In the genomic region with DNA sequence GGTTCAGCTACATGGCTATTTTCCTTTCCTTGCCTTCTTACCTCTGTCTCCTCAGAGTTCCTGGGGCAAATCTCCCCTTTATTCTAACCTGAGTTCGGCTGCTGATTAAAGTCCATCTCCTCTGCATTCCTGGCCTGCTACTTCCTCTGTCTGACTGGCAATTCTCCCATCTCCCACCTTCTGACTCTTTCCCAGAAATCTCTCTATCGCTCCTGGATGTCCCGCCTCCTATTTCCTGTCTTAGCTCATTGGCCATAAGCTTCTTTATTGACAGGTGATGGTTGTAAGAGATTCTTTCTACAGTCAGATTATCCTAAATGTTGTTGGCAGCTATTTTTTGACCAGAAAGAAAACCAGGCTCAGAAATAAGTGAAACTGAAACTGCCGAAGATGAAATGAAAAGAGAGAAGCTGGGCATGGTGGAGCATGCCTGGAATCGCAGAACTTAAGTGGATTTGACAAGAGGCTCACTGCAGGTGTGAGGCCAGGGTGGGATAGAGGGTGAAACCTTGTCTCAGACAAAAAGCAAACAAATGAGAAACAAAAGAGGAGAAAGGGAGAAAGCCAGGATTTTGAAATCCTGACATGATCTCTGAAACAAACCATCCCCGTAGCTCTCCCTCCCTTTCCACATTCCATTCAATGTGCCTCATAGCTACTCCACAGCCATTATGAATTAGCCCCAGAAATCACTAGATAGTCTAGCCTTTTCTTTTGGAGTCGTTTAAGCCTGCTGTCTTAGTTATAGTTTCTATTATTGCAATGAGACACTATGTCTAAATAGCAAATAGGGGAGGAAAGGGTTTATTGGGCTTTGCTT, we compare ENCODE assay signal across 2 mouse cellular contexts.
TF ChIP-seq lines count a peak whose summit lies in the region.

No protein-coding gene starts in this region.

TF ChIP-seq in CH12.LX, 34 proteins besides CTCF, POLR2A, EP300 and RAD21:
- TF ChIP-seq MAX (IDR thresholded peaks at IDR 0.05; ENCODE audit: low read length) (no peak), GABPA (IDR thresholded peaks at IDR 0.05; ENCODE audit: insufficient replicate concordance, low read depth, low read length) (no peak), ZC3H11A (IDR thresholded peaks at IDR 0.05; ENCODE audit: low read depth, low read length) (no peak), SMC3 (IDR thresholded peaks at IDR 0.05; ENCODE audit: low read depth, low read length) (no peak), JUN (IDR thresholded peaks at IDR 0.05; ENCODE audit: insufficient read depth, low read depth, low read length) (no peak), IRF4 (IDR thresholded peaks at IDR 0.05; ENCODE audit: low read depth, low read length) (peak; percentile 56; the same call in 1 of the 2 replicates), JUND (conservative IDR thresholded peaks at IDR 0.05; ENCODE audit: low read depth, low read length) (no peak)

TF ChIP-seq in myocyte, 11 proteins besides CTCF, POLR2A, EP300 and RAD21:
- no peak for TF ChIP-seq E2F4 (IDR thresholded peaks at IDR 0.05; ENCODE audit: insufficient read depth)
- no peak for TF ChIP-seq POLR2AphosphoS2 (IDR thresholded peaks at IDR 0.05; ENCODE audit: insufficient read length, low read depth)
- TF ChIP-seq MYOD1 (IDR thresholded peaks at IDR 0.05; ENCODE audit: control insufficient read depth in 1 of 3, insufficient read length in 2 of 3, low read depth in 2 of 3), result no peak
- TF ChIP-seq REST (IDR thresholded peaks at IDR 0.05; ENCODE audit: insufficient read depth, insufficient read length), result no peak
- TF ChIP-seq MYOG (IDR thresholded peaks at IDR 0.05; ENCODE audit: control insufficient read depth in 1 of 3, insufficient read depth in 1 of 3, insufficient read length in 2 of 3, low read depth in 2 of 3), result no peak
- no peak for TF ChIP-seq TCF12 (IDR thresholded peaks at IDR 0.05; ENCODE audit: insufficient read depth, poor library complexity, severe bottlenecking)
- no peak for TF ChIP-seq MAX (IDR thresholded peaks at IDR 0.05; ENCODE audit: low read depth)
- no peak for TF ChIP-seq TCF3 (IDR thresholded peaks at IDR 0.05; ENCODE audit: insufficient read length, low read depth)
- TF ChIP-seq SRF (IDR thresholded peaks at IDR 0.05; ENCODE audit: control insufficient read depth, insufficient read length, low read depth), result no peak
- TF ChIP-seq CEBPB (IDR thresholded peaks at IDR 0.05; ENCODE audit: insufficient read depth, poor library complexity, severe bottlenecking), result no peak
- no peak for TF ChIP-seq USF1 (IDR thresholded peaks at IDR 0.05; ENCODE audit: low read depth)
